Comparison of ENCODE assay signal across 16 mouse cellular contexts in the genomic region with DNA sequence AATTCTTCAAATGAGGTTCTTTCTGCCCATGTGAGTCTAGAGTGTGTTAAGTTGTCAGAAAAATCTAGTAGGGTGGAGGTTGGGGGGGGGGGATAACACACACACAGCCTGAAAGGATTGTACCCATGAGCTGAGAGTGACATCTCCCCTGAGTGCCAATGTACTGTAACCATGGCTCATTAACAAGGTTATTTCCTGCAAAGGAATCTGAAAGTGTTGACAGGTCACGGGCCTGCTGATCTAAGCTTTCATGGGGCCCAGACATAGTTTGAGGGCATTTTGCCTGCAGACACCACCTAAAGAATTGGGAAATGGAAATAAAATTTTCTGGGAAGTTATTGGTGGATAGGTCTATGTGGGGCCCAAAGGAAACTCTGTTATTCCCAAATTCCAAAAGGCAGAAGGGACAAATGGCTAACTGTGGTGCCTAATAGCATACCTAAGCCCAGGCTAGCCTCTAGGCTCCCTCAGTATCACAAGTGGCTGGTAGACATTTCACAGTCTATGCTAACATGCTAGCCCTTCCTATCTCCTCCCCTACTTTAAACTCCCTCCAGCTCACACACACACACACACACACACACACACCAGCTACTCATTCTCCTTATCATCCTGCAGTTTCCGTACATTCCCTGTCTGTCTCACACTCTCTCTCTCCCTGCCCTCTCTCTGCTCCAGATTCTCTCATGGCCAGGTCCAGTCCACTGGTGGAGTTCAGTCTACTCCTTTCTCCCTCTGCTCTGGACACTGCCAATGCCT.
A peak's percentile ranks its signal among the peaks of the same experiment; 100 is the strongest.
DNase-seq lines count a peak whose midpoint lies in the region; ATAC-seq and TF ChIP-seq lines count a peak whose summit lies in the region.
"Had no signal": no experiment of that assay in that cellular context is flagged by ENCODE, and none has a peak within 500 bp of the region (broad histone marks: within the 10 kb centered on the region; RNA-seq: fewer than 3 reads in every experiment).

No protein-coding gene starts in this region.

- no peaks in the 10 kb centered on the region for H3K36me3 ChIP-seq in lung, embryonic 16.5 days (ENCODE audit: control insufficient read depth, insufficient read depth, low read length)
- no peaks in the 10 kb centered on the region for H3K36me3 ChIP-seq in forebrain, embryonic 14.5 days (ENCODE audit: control insufficient read depth, insufficient read depth, low read length)
- no peaks in the 10 kb centered on the region for H3K36me3 ChIP-seq in heart, postnatal 0 days (replicated peaks; ENCODE audit: control insufficient read depth, insufficient read depth, low read length)

- no peak for TF ChIP-seq POLR2A in cerebellum, adult 2 months (IDR thresholded peaks at IDR 0.05; ENCODE audit: borderline replicate concordance, insufficient read depth, low read length)

- DNase-seq in heart, adult 18-20 months = peak; percentile 42 to 56
- no peak for DNase-seq in heart, postnatal 25 days (ENCODE audit: low spot score)
- no peak for DNase-seq in lung, adult 18-20 months
- no peak for DNase-seq in forebrain, embryonic 14.5 days (ENCODE audit: low spot score)
- peak; percentile 84 for DNase-seq in heart, postnatal 0 days (ENCODE audit: low spot score)
- DNase-seq in layer of hippocampus, adult 9-11 months = no peak
- DNase-seq in cerebellum, adult 2 months = no peak
- DNase-seq: adrenal gland, postnatal 10 days; cerebellum, postnatal 10 days; kidney, postnatal 4 days; lung, embryonic 14.5 days; right cerebral cortex, postnatal 4 days; thymus, adult 2 months had no signal

- no peaks in the 10 kb centered on the region for H3K27me3 ChIP-seq in lung, embryonic 16.5 days (ENCODE audit: control insufficient read depth, insufficient read depth, low read depth, low read length)
- no peaks in the 10 kb centered on the region for H3K27me3 ChIP-seq in forebrain, embryonic 14.5 days (replicated peaks; ENCODE audit: control insufficient read depth, insufficient read depth, low read length)
- H3K27me3 ChIP-seq in heart, postnatal 0 days (ENCODE audit: control insufficient read depth, insufficient read depth, low read length) = no peaks in the 10 kb centered on the region
- no peaks in the 10 kb centered on the region for H3K27me3 ChIP-seq in cerebellum, adult 2 months (ENCODE audit: control insufficient read depth, insufficient read depth, low read length)

- no peaks in the 10 kb centered on the region for H3K9me3 ChIP-seq in lung, embryonic 16.5 days (ENCODE audit: control insufficient read depth, low read length)
- no peaks in the 10 kb centered on the region for H3K9me3 ChIP-seq in forebrain, embryonic 14.5 days (replicated peaks; ENCODE audit: control insufficient read depth, low read length)
- H3K9me3 ChIP-seq in heart, postnatal 0 days (replicated peaks; ENCODE audit: control insufficient read depth, low read length) = no peaks in the 10 kb centered on the region
- H3K9me3 ChIP-seq: megakaryocyte, embryonic 14.5 days had no signal

- no peak overlapping the region for H3K27ac ChIP-seq in lung, embryonic 16.5 days (ENCODE audit: low read length)
- H3K27ac ChIP-seq in forebrain, embryonic 14.5 days (ENCODE audit: low read depth, low read length) = peak overlapping the region; percentile 23; the same call in 1 of the 2 replicates
- H3K27ac ChIP-seq in heart, postnatal 0 days (ENCODE audit: low read depth) = peak overlapping the region; percentile 85
- H3K27ac ChIP-seq in cerebellum, adult 2 months (ENCODE audit: insufficient read depth, low read length) = no peak overlapping the region

- H3K4me3 ChIP-seq in lung, embryonic 16.5 days (ENCODE audit: low read length) = no peak overlapping the region
- no peak overlapping the region for H3K4me3 ChIP-seq in forebrain, embryonic 14.5 days (ENCODE audit: low read depth, low read length)
- H3K4me3 ChIP-seq in heart, postnatal 0 days (ENCODE audit: low read depth, low read length) = no peak overlapping the region
- no peak overlapping the region for H3K4me3 ChIP-seq in cerebellum, adult 2 months (replicated peaks; ENCODE audit: insufficient read depth, low read depth, low read length)
- H3K4me3 ChIP-seq: megakaryocyte, embryonic 14.5 days had no signal

- TF ChIP-seq EP300 in heart, postnatal 0 days (IDR thresholded peaks at IDR 0.05; ENCODE audit: low read depth) = peak; percentile 75; the same call in 1 of the 2 replicates

- 0 out of 2 replicates have a peak, but pooled peaks have one; percentile 24 for ATAC-seq in lung, embryonic 16.5 days (ENCODE audit: low read depth)
- peak; percentile 33; the same call in 1 of the 2 replicates for ATAC-seq in forebrain, embryonic 14.5 days
- peak; percentile 82 for ATAC-seq in heart, postnatal 0 days (ENCODE audit: insufficient read depth, low read depth)
- ATAC-seq: intestine, postnatal 0 days had no signal

- 62% methylated on average over 2 of the region's 2 CpGs for WGBS in lung, embryonic 16.5 days
- 28% methylated on average over 2 of the region's 2 CpGs for WGBS in forebrain, embryonic 14.5 days
- 31% methylated on average over 2 of the region's 2 CpGs for WGBS in heart, postnatal 0 days
- 87% methylated on average over 2 of the region's 2 CpGs for WGBS in cerebellum, adult 2 months

- TF ChIP-seq CTCF in heart, postnatal 0 days (IDR thresholded peaks at IDR 0.05; ENCODE audit: low read depth) = no peak
- TF ChIP-seq CTCF in cerebellum, adult 2 months (IDR thresholded peaks at IDR 0.05; ENCODE audit: borderline replicate concordance, insufficient read depth, low read depth, low read length) = no peak

- no peak overlapping the region for H3K9ac ChIP-seq in lung, embryonic 16.5 days (ENCODE audit: low read length)
- H3K9ac ChIP-seq in forebrain, embryonic 14.5 days (ENCODE audit: low read length) = no peak overlapping the region
- 0 out of 2 replicates have a peak overlapping the region, but pooled peaks have one; percentile 2 for H3K9ac ChIP-seq in heart, postnatal 0 days (replicated peaks; ENCODE audit: low read depth, low read length)
- H3K9ac ChIP-seq: lung, embryonic 14.5 days had no signal

- intact Hi-C loops in heart, postnatal 25 days (cut with DNase I) = no loop called here

- H3K4me1 ChIP-seq in lung, embryonic 16.5 days (replicated peaks; ENCODE audit: control insufficient read depth, insufficient read depth, low read length) = no peaks in the 10 kb centered on the region; the same call in 1 of the 2 replicates
- H3K4me1 ChIP-seq in forebrain, embryonic 14.5 days (ENCODE audit: control insufficient read depth, insufficient read depth, low read length) = peaks cover 4% of the 10 kb centered on the region; the same call in 1 of the 2 replicates
- H3K4me1 ChIP-seq in heart, postnatal 0 days (ENCODE audit: control insufficient read depth, insufficient read depth) = peaks cover 65% of the 10 kb centered on the region
- H3K4me1 ChIP-seq in cerebellum, adult 2 months (ENCODE audit: control insufficient read depth, insufficient read depth, low read length) = no peaks in the 10 kb centered on the region
- H3K4me1 ChIP-seq: megakaryocyte, embryonic 14.5 days had no signal

- H3K4me2 ChIP-seq in lung, embryonic 16.5 days (ENCODE audit: low read depth, low read length) = no peak overlapping the region
- H3K4me2 ChIP-seq in forebrain, embryonic 14.5 days (ENCODE audit: low read length) = no peak overlapping the region
- H3K4me2 ChIP-seq in heart, postnatal 0 days (ENCODE audit: low read depth, low read length) = no peak overlapping the region
- H3K4me2 ChIP-seq: lung, embryonic 14.5 days had no signal

Comparison
In these comparisons a context has a peak if more than half of its experiments do, and no peak if none do; other contexts are left out.
1. DNase-seq: peak in heart, adult 18-20 months (2 of 2) and heart, postnatal 0 days (single experiment); none in heart, postnatal 25 days (single experiment), lung, adult 18-20 months (0 of 2), forebrain, embryonic 14.5 days (single experiment), layer of hippocampus, adult 9-11 months (single experiment) and cerebellum, adult 2 months (0 of 2).
2. ATAC-seq: peak in every context shown above with its lines; median percentile 82 in heart, postnatal 0 days; 33 in forebrain, embryonic 14.5 days; 24 in lung, embryonic 16.5 days.
3. H3K27ac ChIP-seq: peak in forebrain, embryonic 14.5 days (single experiment) and heart, postnatal 0 days (single experiment); none in lung, embryonic 16.5 days (single experiment) and cerebellum, adult 2 months (single experiment).